Mouse (Mus musculus) brain, embryonic 14.5 days (tissue): ENCODE measurements around the gene Pglyrp1.

Source experiments
- CTCF ChIP-seq: fragments of 200-500 bp; IDR thresholded peaks from 2 replicates; pipeline ENCODE4 v1.5.1; 2012; ENCODE audit warnings: inconsistent platforms, mild to moderate bottlenecking, moderate library complexity, borderline replicate concordance; ENCODE audit not compliant: insufficient read depth, insufficient read length; ENCODE audit errors: extremely low read depth
- POLR2A ChIP-seq: fragments of 200-500 bp; IDR thresholded peaks from 2 replicates; pipeline ENCODE4 v1.6.1; 2012; ENCODE audit warnings: mild to moderate bottlenecking, inconsistent platforms, borderline replicate concordance; ENCODE audit not compliant: poor library complexity, insufficient read depth, insufficient read length, severe bottlenecking; ENCODE audit errors: extremely low read depth

DNA sequence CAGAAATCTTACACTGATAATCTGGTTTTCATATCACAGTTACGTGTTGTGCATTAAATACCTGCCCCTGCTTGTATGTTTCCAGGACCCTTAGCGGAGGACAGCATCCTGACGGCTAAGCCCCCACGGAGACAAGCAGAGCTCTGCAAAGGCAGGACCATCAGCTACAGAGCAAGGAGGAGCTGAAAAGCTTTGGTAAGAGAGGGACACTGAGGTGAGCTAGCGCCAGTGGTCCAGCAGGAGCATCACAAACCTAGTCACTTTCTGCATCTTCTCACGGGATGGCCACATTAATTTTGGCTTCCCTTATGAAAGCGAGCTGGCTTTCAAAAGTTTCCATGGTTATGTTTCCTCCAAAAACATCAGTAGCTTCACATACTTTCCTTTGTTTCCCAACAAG lies 1.7 kb downstream of the Pglyrp1 start:
- TF ChIP-seq CTCF = 0 out of 2 replicates have a peak, but pooled peaks have one; percentile 3
- TF ChIP-seq POLR2A = no peak
